Mouse (Mus musculus) fibroblast of lung, adult 2 months (primary cell): ENCODE data around the gene Aldoart1.

ENCODE experiments used
- DNase-seq: peaks from one replicate; pipeline ENCODE4 v3.0.0-alpha.2; 2011; ENCODE audit warnings: low read depth

The Aldoart1 gene

GRCm38 (mm10) chr4:72852534-72852933 is at the start of gene Aldoart1:
Aldoart1 (minus strand) TSS chr4:72852634.
- DNase-seq = no peak

- no peak for DNase-seq
Measured at GRCm38 (mm10) chr4:72901566-72901965, 49.1 kb upstream of the Aldoart1 start.

- no peak for DNase-seq
Measured at GRCm38 (mm10) chr4:72865371-72866075, 13.1 kb upstream of the Aldoart1 start.

GRCm38 (mm10) chr4:72844276-72844675 is 8.2 kb downstream of the Aldoart1 start:
- DNase-seq = no peak

- DNase-seq = no peak
Measured at GRCm38 (mm10) chr4:72843025-72843424, 9.4 kb downstream of the Aldoart1 start.

GRCm38 (mm10) chr4:72836430-72836829 is 16.0 kb downstream of the Aldoart1 start:
- no peak for DNase-seq

- DNase-seq = no peak
Measured at GRCm38 (mm10) chr4:72835400-72835799, 17.0 kb downstream of the Aldoart1 start.

GRCm38 (mm10) chr4:72800816-72801215 is 51.6 kb downstream of the Aldoart1 start:
- no peak for DNase-seq
